Mouse (Mus musculus) thymus, postnatal 14 days (tissue): ENCODE data around the gene Rfc5.
"Not testable (repeated sequence)": the region's sequence is repeated elsewhere in the genome, so short reads cannot be mapped to it uniquely, and the experiment has no call there.

Source experiments
- DNase-seq: peaks from one replicate; pipeline ENCODE4 v3.0.0; 2021

Rfc5 gene

DNA sequence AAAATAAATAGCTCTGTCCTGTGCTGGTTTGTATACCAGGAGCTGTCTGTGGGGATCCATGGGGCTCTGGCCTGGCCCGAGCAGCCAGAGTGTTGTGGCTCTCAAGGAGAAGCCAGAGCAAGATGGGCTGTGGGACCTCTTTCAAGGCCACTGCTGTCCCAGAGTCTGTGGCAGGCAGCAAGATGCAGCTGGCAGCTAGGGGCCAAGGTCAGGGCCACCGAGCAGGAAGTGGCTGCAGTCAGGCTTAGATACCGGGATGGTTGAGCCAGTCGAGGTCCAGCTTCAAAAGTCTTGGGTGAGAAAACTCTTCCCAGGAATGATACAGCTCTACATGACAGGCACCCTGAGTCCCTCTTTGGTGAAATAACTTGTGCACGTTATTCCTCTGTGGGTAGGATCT lies 41.8 kb downstream of the Rfc5 start:
- DNase-seq, result no peak

DNA sequence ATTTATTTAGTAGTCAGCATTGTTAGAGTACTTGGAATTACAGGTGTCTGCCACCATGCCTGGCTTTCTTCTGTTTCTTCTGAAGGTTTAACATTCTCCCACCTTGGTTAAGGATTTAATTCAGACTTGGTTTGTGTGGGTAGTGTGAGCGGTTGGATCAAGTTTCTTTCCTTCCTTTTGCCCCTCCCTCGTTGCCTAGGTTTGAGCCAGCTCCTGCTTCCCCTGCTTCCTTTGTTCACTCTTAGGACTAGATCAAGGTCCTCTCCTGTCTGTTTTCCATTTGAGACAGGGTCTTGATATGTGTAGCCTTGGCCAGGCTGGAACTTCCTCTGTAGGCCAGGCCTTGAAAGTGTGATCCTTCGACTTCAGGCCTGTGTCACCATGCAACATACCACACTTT lies 42.6 kb downstream of the Rfc5 start:
- no peak for DNase-seq

DNA sequence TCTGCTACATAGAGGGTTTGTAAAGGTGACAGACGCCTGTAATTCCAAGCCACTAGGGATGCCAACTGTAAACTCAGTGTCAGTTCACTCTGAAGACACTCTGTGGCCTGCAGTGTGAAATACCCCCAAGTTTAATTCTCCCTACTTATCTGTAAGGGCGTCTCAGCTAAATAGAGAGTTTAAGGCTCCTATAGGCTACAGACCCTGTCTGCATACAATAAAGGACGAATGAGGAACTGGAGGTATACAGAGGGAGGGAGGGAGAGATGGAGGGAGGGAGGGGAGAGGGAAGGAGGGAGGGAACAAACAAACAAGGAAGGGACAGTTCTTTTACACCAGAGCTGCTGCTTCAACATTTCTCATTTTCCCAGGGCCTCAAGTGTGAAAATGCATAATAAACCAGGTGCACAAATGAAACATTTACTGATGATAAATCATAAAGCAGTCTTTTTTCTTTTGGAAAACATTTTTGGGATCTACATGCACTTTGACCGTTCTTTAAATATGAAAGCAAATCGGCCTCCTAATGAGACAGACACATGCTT lies 43.3 kb downstream of the Rfc5 start:
- DNase-seq, result no peak

DNA sequence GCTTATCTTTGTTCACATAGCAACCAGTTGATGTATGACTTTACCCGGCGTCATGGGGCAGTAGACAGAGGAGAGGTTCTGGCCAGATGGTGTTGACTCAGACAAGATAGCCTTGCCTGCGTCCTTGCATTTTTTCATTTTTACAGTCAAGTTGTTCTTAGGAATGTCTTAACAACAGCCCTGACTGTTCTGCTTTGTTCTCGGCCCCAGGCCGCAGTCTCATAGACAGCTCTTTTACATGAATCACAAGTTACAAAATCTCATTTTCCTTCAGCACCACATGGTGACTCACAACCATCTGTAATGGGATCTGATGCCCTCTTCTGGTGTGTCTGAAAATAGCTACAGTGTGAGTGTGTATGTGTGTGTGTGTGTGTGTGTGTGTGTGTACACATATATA lies 44.4 kb downstream of the Rfc5 start:
- not testable (repeated sequence) for DNase-seq

DNA sequence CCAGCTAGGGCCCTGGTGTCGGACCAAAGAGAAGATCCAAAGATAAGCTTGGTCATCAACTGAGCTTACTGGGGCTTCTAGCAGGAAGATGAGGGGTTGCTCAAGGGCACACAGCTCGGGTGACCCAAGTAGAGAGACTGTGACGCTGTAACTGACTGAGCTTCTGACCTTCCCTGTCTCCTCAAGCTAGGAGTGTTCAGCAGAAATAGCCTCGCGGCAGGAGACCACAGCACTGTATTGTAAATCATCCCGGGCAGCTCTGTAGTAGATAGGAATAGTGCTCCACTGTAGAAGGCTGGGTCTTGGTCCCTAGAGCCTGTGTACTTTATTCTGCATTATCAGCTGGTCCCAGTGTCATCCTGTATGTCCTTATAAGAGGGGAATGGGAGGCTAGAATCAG lies 47.0 kb downstream of the Rfc5 start:
- no peak for DNase-seq

DNA sequence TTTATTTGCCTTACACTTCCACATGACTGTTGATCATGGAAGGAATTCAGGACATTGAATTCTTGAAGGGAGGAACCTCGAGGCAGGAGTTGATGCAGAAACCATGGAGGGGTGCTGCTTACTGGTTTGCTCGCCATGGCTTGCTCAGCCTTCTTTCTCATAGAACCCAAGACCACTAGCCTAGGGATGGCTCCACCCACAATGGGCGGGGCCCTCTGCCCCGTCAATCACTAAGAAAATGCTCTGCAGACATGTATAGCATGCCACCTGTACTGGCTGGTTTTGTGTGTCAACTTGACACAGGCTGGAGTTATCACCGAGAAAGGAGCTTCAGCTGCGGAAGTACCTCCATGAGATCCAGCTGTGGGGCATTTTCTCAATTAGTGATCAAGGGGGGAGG lies 48.8 kb downstream of the Rfc5 start:
- DNase-seq, result no peak

DNA sequence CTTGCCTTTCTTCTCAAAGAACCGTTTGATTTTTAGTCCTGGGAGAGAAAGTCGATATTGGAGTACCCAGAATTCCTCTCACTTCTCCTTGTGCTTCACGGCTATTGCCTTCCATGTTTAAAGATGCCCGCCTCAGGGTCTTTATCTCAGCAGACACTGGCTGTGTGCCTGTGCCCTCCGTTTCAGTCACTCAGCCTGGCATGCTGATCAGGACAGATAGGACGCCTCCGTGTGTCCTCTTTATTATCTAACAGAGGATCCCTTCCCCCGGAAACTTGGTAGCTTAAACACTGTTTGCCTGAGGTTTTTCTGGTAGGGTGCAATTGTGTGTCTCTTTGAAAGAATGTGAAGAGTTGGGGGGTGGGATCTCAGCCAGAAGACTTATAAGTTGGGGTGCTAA lies 50.3 kb downstream of the Rfc5 start:
- DNase-seq, result no peak

DNA sequence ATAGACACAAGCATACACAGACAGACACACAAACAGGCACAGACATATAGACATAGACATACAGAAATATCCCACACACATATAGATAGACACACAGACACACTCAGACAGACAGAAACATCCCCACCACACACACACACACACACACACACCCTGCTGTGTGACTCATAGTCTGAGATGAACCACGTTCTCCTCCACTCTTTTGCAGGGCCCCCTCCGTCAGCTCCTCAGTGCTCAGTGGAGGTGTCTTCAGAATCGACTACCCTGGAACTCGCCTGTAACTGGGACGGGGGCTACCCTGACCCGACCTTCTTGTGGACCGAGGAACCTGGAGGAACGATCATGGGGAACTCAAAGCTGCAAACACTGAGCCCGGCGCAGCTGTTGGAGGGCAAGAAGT lies 50.8 kb downstream of the Rfc5 start:
- DNase-seq, result no peak

DNA sequence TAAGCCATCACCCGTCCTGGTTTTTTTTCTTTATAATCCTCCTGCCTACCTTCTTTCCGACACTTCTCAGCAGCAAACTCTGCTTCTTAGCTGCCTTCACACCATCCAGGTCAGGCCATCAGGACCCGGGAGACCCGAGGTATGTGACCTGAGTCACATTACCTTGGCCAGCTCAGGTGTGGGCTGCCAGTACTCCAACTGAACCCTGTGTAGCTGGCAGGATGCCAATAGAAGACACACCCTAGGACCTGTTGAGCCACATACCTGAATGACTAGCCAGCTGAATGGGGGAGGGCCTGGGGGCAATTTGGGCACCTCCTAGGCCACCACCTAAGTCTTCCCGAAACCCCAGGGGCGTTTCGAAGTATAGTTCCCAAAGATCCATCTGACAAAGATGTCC lies 58.4 kb downstream of the Rfc5 start:
- no peak for DNase-seq
